Mouse (Mus musculus) thymus, postnatal 4 days (tissue): Measurements from ENCODE around the gene Iars2.
"Not testable (repeated sequence)": the region's sequence is repeated elsewhere in the genome, so short reads cannot be mapped to it uniquely, and the experiment has no call there.

Experiments
- DNase-seq: peaks from one replicate; pipeline ENCODE4 v3.0.0; 2021

Gene Iars2

DNA sequence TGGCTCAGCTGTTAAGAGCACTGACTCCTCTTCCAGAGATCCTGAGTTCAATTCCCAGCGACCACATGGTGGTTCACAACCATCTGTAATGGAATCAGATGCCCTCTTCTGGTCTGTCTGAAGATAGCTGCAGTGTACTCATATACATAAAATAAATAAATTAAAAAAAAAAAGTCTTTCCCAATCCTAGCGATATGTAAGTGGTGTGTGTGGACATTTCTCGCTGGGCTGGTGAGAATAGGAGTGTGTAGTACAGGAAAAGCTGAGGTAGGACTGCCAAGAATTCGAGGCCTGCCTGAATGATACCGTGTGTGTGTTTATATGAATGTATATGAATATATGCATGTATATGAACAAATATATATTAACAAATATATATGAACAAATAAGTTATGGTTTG is 2.2 kb upstream of the Iars2 start:
- DNase-seq = no peak

- no peak for DNase-seq
Observed at GRCm38 (mm10) chr1:185329851-185330250, 655 bp upstream of the Iars2 start.

DNA sequence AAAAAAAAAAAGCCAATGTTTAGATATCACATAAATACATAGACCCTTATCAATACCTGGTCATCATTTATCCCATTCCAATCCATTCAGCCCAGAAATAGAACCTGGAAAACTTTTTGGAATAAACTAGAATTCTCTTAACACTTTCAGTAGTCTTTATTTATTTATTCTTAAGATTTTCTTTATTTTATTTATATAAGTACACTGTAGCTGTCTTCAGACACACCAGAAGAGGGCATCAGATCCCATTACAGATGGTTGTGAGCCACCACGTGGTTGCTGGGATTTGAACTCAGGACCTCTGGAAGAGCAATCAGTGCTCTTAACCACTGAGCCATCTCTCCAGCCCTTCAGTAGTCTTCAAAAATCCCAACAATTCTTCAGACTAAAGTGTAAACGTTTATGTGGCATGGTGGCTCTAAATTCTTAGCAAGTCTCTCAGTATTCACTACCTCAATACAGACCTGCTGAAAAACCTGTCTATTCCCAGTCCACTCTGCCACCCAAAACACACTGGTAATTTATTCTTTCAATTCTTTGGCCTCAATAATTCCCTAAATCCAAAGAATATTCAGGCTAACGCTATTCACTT is 1.3 kb downstream of the Iars2 start:
- not testable (repeated sequence) for DNase-seq

GRCm38 (mm10) chr1:185315846-185316568 is 13.2 kb downstream of the Iars2 start:
- no peak for DNase-seq

- DNase-seq = no peak
Observed at GRCm38 (mm10) chr1:185314546-185314945, 14.7 kb downstream of the Iars2 start.

- no peak for DNase-seq
Observed at GRCm38 (mm10) chr1:185311949-185312348, 17.2 kb downstream of the Iars2 start.

- DNase-seq = no peak
Observed at GRCm38 (mm10) chr1:185308908-185309307, 20.3 kb downstream of the Iars2 start.

- no peak for DNase-seq
Observed at GRCm38 (mm10) chr1:185308334-185308733, 20.9 kb downstream of the Iars2 start.

- DNase-seq = no peak
Observed at GRCm38 (mm10) chr1:185307645-185308044, 21.6 kb downstream of the Iars2 start.

- DNase-seq = no peak
Observed at GRCm38 (mm10) chr1:185306836-185307235, 22.4 kb downstream of the Iars2 start.

DNA sequence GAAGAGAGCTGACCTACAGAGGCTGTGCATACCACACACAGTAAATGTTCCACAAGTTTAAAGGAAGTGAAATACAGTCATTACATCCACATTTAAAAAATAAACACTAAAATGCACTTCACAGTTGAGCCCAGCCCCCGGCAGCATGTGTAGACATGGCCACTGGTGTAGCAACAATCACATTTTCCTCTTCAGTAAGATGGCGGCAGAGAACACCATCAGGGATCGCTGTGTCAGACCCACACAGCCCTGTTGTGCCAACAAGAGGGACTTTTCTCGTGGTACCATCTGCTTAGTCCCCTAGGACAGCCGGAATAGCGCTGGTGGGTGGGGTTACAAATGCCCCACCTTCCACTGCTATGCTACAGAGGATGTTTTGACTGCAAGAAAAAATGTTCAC is 26.4 kb downstream of the Iars2 start:
- DNase-seq = no peak

DNA sequence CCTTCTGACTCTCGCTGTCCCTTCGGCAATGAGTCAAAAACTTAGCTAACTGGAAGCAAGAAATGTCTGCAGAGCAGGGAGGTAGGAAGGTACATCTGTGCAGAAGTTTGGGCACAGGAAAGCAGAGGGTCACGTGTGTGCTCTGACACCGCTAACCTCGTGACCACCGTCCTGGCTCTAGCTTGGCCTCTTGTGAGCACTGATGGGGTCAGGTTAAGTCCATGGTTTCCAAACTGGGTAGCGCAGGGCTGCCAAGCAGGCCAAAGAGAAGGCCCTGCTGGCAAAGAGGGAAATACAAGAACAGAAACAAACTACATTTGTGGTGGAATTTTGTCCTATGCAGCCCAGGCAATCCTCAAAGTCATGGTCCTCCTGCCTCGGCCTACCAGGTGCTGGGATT is 30.7 kb downstream of the Iars2 start:
- DNase-seq = no peak

- no peak for DNase-seq
Observed at GRCm38 (mm10) chr1:185296850-185297249, 32.3 kb downstream of the Iars2 start.

- no peak for DNase-seq
Observed at GRCm38 (mm10) chr1:185292646-185293360, 36.4 kb downstream of the Iars2 start.

DNA sequence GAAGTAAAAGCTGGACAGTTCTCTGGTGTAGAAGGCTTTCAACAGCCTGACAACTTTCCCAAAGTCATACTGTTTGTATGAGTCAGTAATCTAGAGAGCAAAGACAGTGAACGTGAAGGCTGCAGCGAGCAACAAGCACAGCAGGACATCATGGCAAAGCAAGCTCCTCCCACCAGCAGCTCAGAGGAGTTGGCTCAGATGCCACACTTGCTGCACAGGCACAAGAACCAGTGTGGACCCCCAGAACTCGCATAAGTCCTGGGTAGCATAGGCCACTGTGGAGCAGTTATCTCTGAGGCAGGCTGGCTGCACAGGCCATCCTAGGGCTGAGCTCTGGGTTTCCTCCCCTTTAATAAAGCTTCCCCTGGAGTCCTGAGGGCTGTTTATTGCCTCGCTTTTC is 37.9 kb downstream of the Iars2 start:
- DNase-seq = no peak

DNA sequence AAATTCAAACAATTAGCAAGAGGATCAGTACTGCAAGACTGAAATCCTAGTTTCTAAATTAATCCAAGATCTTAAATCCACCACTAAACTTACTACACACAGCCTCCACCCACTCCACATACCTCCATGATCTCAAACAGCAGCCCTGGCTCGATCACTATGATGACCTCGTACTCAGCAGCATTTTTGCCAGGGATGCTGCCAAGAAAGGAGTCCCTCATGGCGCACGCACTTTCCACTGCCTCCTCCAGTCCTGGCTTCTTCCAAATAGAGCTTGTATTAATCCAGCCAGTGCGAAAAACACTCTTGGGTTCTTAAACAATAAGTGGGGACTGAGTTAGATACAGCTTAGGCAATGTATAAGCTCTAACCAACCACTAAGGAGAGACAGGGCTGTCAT is 40.0 kb downstream of the Iars2 start:
- DNase-seq = no peak

DNA sequence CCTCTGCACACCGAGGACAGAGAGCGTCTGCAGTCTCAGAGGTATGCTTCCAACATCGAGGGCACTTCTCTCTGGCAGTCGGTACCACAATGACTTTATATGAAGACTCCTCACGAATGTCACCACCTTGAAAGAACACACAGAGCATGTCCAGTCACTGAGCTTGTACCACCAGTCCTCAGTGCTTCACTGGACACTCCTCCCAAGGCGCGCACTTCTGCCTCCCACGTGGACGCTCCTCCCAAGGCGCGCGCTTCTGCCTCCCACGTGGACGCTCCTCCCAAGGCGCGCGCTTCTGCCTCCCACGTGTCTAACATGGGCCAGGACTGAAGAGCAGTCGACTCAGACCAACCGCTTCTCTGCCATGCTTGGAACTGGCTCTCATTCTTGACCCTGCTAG is 42.1 kb downstream of the Iars2 start:
- DNase-seq = no peak

GRCm38 (mm10) chr1:185285171-185285570 is 44.0 kb downstream of the Iars2 start:
- no peak for DNase-seq

GRCm38 (mm10) chr1:185284740-185285139 is 44.5 kb downstream of the Iars2 start:
- DNase-seq = no peak

- DNase-seq = no peak
Observed at GRCm38 (mm10) chr1:185283247-185283646, 45.9 kb downstream of the Iars2 start.

GRCm38 (mm10) chr1:185282846-185283245 is 46.4 kb downstream of the Iars2 start:
- DNase-seq = no peak

DNA sequence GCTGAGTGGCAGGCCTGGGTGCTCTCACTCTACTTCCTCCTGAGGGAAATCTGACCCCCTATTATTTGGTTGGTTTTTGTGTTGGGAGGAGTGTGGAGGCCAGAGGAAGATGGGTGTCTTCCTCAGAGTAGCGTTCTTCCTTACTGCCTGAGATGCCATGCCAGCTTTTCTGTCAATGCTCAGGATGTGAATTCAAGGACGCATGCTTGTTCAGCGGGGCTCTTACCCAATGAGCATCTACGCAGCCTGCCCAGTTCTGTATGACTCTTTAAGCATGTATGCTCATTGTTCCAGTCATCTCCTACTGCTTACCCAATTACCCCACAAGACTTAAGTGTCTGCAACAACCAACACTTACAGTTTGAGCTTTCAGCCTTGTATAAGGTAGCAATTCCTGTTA is 48.6 kb downstream of the Iars2 start:
- DNase-seq = no peak

DNA sequence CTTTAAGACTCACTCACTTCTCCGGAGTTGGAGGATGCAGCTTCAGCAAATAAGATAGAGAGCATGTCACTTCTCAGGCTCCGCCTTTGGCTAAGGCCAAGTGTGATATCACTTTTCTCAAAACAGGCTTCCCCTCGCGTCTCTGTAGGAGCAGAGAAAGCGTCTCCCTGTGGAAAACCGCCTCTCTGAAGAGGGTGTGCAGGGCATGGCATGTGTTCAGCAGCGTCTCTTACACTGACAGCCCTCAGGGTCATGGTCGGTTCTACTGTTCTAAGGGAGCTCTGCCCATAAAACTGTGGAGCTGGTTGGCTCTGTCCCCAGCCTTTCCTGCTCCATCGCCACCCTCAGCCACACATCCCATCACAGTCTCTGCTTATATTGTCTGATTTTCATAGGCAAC is 49.9 kb downstream of the Iars2 start:
- no peak for DNase-seq

- DNase-seq = no peak
Observed at GRCm38 (mm10) chr1:185277022-185277421, 52.2 kb downstream of the Iars2 start.
